Mouse (Mus musculus): ENCODE data around the gene A130010J15Rik. TPM values are rescaled to one million over a fixed set of nuclear protein-coding genes. Genes with fewer than 3 reads are reported as not detected.

Gene A130010J15Rik
- 11.9 and 14.2 TPM in 2 replicates for polyA plus RNA-seq (2014; fragmentation: Nextera tagmentation; extraction: Ambion mirVana)

DNA sequence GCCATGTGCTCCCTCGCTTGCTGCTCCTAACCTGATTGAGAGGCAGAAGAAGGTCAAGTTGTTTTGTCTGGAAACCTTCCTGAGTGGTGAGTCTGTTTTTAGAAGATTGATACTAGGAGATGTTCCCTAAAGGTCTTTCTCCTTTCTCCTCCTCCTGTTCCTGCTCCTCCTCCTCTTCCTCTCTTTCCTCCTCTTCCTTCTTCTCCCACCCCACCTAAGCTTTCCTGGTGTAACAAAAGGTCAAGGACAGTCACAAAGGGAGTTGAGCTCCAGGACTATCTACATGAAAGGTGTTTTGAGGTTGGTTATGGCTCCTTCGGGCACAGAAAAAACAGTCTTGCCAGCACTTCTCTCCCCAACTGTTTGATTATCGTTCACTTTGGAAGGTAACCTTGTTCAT lies at the start of gene A130010J15Rik:
Gene A130010J15Rik, plus strand, starts transcription at position 301 of the 400 bp plus-strand sequence.
- Histone ChIP-seq H3K9me3 (replicated peaks; ENCODE audit: control insufficient read depth, low read length) (no peaks in the 10 kb centered on the region), H3K36me3 (ENCODE audit: control insufficient read depth, insufficient read depth, low read length) (no peaks in the 10 kb centered on the region), H3K4me3 (ENCODE audit: low read depth, low read length) (no peak within 1 kb of the TSS), H3K4me1 (ENCODE audit: control insufficient read depth, insufficient read depth, low read length) (peaks cover 5% of the 10 kb centered on the region; the same call in 1 of the 2 replicates), H3K9ac (ENCODE audit: low read depth, low read length) (no peak within 1 kb of the TSS), H3K27ac (ENCODE audit: low read depth, low read length) (no peak within 1 kb of the TSS), H3K4me2 (no peak within 1 kb of the TSS), H3K27me3 (ENCODE audit: control insufficient read depth, insufficient read depth, low read length) (no peaks in the 10 kb centered on the region)
- no peak for ATAC-seq (replicated peaks; ENCODE audit: insufficient number of reproducible peaks, low FRiP score, low TSS enrichment)
- 83% methylated on average over 3 of the region's 3 CpGs for WGBS (ENCODE audit: insufficient replicate concordance)

DNA sequence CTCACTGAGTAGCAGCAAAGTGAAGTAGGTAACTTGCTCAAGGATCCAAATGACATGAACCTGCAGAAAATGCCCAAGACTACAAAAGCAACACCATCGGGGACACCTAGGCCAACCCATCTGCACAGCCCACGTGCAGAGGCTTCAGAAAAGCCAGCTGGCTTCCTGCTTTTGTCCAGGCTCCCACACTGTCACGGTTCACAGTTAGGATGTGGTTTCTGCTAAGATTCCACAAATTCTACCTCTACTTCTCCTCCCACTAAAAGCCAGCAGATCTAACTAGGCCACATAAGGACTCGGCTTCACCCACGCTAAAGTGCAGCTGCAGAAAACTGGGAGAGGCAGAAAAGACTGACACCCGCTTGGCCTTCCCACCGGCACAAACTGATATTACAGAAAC lies 45.1 kb upstream of the A130010J15Rik start:
- Histone ChIP-seq H3K4me2 (no peak overlapping the region), H3K27me3 (ENCODE audit: control insufficient read depth, insufficient read depth, low read length) (no peaks in the 10 kb centered on the region), H3K9ac (ENCODE audit: low read depth, low read length) (no peak overlapping the region), H3K27ac (ENCODE audit: low read depth, low read length) (no peak overlapping the region), H3K9me3 (replicated peaks; ENCODE audit: control insufficient read depth, low read length) (no peaks in the 10 kb centered on the region), H3K4me3 (ENCODE audit: low read depth, low read length) (no peak overlapping the region), H3K36me3 (ENCODE audit: control insufficient read depth, insufficient read depth, low read length) (peaks cover 33% of the 10 kb centered on the region), H3K4me1 (ENCODE audit: control insufficient read depth, insufficient read depth, low read length) (no peaks in the 10 kb centered on the region)
- 91% methylated on average over 7 of the region's 7 CpGs for WGBS (ENCODE audit: insufficient replicate concordance)
- ATAC-seq (replicated peaks; ENCODE audit: insufficient number of reproducible peaks, low FRiP score, low TSS enrichment), result no peak

DNA sequence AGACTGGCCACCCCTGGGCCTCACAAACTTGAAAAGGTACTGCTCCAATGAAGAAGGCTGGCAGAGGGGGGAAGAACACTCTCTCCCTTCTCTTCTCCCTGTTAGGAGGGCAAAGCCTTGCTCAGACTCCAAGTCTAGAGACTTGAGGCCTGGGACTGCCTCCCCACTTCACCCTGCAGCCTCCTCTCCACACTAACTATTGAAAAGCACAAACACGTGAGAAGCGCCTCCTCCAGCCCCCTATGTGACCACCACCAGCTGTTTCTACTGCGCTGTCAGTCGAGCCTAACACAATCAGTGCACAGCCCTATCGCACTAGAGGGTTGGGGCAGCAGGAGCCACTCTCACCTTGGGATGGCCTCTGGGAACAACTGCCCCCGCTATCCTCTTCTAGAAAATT lies 44.6 kb upstream of the A130010J15Rik start:
- Histone ChIP-seq H3K9me3 (replicated peaks; ENCODE audit: control insufficient read depth, low read length) (no peaks in the 10 kb centered on the region), H3K36me3 (ENCODE audit: control insufficient read depth, insufficient read depth, low read length) (peaks cover 31% of the 10 kb centered on the region), H3K4me3 (ENCODE audit: low read depth, low read length) (no peak overlapping the region), H3K9ac (ENCODE audit: low read depth, low read length) (no peak overlapping the region), H3K27me3 (ENCODE audit: control insufficient read depth, insufficient read depth, low read length) (no peaks in the 10 kb centered on the region), H3K4me1 (ENCODE audit: control insufficient read depth, insufficient read depth, low read length) (no peaks in the 10 kb centered on the region), H3K4me2 (no peak overlapping the region), H3K27ac (ENCODE audit: low read depth, low read length) (no peak overlapping the region)
- whole genome bisulfite sequencing (ENCODE audit: insufficient replicate concordance), result 92% methylated on average over 6 of the region's 6 CpGs
- ATAC-seq (replicated peaks; ENCODE audit: insufficient number of reproducible peaks, low FRiP score, low TSS enrichment), result no peak

DNA sequence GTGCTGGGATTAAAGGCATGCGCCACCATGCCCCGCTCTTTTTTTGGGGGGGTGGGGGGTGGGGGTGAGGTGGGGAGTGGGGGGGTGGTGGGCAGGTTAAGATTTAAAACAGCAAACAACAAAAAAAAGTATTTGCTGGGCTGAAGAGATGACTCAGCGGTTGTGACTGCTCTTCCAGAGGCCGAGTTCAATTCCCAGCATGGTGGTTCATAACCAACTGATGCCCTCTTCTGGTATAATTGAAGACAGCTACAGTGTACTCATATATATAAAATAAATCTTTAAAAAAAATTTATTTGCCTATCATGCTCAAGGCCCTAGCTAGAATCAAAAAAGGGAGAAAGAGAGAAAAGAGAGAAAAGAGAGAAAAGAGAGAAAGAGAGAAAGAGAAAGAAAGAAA lies 42.0 kb upstream of the A130010J15Rik start:
- H3K36me3 ChIP-seq (ENCODE audit: control insufficient read depth, insufficient read depth, low read length), result peaks cover 23% of the 10 kb centered on the region
- no peak for ATAC-seq (replicated peaks; ENCODE audit: insufficient number of reproducible peaks, low FRiP score, low TSS enrichment)
- no peaks in the 10 kb centered on the region for H3K9me3 ChIP-seq (replicated peaks; ENCODE audit: control insufficient read depth, low read length)
- no peak overlapping the region for H3K27ac ChIP-seq (ENCODE audit: low read depth, low read length)
- no peak overlapping the region for H3K4me3 ChIP-seq (ENCODE audit: low read depth, low read length)
- no peak overlapping the region for H3K4me2 ChIP-seq
- peaks cover 4% of the 10 kb centered on the region; the same call in 1 of the 2 replicates for H3K4me1 ChIP-seq (ENCODE audit: control insufficient read depth, insufficient read depth, low read length)
- 84% methylated on average over 4 of the region's 4 CpGs for WGBS (ENCODE audit: insufficient replicate concordance)
- H3K27me3 ChIP-seq (ENCODE audit: control insufficient read depth, insufficient read depth, low read length), result no peaks in the 10 kb centered on the region
- H3K9ac ChIP-seq (ENCODE audit: low read depth, low read length), result no peak overlapping the region

DNA sequence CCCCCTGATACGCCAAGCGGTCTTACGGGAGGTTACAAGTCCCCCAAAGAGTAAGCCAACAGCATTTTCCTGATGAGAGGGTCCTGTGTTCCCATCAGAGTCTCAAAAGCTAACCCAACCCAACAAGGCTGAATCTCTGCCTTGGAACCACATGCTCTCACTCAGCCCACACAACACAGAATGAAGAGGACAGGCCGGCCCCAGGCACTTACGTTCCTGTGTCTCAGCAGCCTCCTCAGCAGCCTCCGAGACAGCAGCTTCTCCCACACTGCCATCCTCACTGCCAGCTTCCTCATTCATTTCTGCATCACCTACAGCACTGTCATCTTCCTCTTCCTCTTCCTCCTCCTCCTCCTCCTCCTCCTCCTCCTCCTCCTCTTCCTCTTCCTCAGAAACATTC lies 39.8 kb upstream of the A130010J15Rik start:
- no peak for ATAC-seq (replicated peaks; ENCODE audit: insufficient number of reproducible peaks, low FRiP score, low TSS enrichment)
- Histone ChIP-seq H3K9me3 (replicated peaks; ENCODE audit: control insufficient read depth, low read length) (no peaks in the 10 kb centered on the region), H3K4me3 (ENCODE audit: low read depth, low read length) (no peak overlapping the region), H3K36me3 (ENCODE audit: control insufficient read depth, insufficient read depth, low read length) (peaks cover 4% of the 10 kb centered on the region), H3K27me3 (ENCODE audit: control insufficient read depth, insufficient read depth, low read length) (no peaks in the 10 kb centered on the region), H3K27ac (ENCODE audit: low read depth, low read length) (no peak overlapping the region), H3K9ac (ENCODE audit: low read depth, low read length) (no peak overlapping the region), H3K4me2 (no peak overlapping the region), H3K4me1 (ENCODE audit: control insufficient read depth, insufficient read depth, low read length) (peaks cover 4% of the 10 kb centered on the region; the same call in 1 of the 2 replicates)
- WGBS (ENCODE audit: insufficient replicate concordance), result 95% methylated on average over 6 of the region's 6 CpGs

DNA sequence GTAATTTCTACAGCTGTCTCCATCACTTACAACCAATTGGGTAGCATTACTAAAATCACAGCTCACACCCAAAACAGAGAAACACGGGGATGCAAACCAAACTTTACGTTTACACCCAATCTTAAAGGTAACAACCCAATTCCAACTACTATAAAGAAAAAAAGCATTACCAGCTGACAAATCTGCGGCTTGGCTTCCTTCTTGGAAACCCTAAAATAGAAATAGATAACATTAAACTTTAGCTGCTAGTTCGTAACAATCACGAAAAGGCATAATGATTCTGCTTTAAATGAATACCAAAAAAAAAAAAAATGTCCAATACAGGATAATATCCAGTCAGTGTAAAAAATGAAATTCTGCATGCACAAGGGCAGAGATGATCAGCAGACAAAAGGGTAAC lies 38.5 kb upstream of the A130010J15Rik start:
- no peaks in the 10 kb centered on the region for H3K27me3 ChIP-seq (ENCODE audit: control insufficient read depth, insufficient read depth, low read length)
- H3K9ac ChIP-seq (ENCODE audit: low read depth, low read length), result peak overlapping the region; percentile 74
- peak overlapping the region; percentile 63 for H3K4me2 ChIP-seq
- no peak overlapping the region for H3K27ac ChIP-seq (ENCODE audit: low read depth, low read length)
- peak overlapping the region; percentile 90 for H3K4me3 ChIP-seq (ENCODE audit: low read depth, low read length)
- H3K9me3 ChIP-seq (replicated peaks; ENCODE audit: control insufficient read depth, low read length), result no peaks in the 10 kb centered on the region
- peaks cover 4% of the 10 kb centered on the region; the same call in 1 of the 2 replicates for H3K4me1 ChIP-seq (ENCODE audit: control insufficient read depth, insufficient read depth, low read length)
- no peak for ATAC-seq (replicated peaks; ENCODE audit: insufficient number of reproducible peaks, low FRiP score, low TSS enrichment)
- WGBS (ENCODE audit: insufficient replicate concordance), result 18% methylated on average over 5 of the region's 5 CpGs
- H3K36me3 ChIP-seq (ENCODE audit: control insufficient read depth, insufficient read depth, low read length), result peaks cover 4% of the 10 kb centered on the region

DNA sequence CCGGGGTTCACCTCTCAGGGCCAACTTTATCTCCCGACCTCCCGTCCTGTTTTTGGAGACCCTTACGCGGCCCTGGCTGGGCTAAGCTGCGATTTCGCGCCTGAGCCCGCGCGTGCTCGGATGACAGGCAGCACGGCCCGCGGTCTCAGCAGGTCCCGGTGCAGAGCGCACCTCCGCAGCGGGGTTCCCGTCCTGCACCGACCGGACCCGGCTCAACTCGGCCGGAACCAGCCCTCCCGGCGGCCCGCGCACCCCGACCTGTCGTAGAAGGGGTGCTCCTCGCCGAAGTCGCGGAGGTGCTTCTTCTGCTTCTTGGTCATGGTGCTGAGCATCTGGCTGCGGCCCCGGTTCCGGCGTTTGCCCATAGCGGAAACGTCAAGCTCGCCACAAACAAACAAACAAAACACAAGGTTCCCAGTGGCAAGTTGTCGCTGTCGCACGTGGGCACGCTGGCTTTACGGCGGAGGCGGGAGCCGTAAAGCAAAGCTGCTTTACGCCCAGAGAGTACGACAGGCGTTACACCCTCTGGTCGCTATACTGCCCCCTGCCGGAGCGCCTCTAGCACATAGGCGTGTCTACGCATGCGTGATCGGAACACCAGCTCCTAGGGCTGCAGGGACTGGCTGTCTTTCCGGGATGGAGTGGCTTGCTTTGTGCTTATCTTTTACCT lies 37.9 kb upstream of the A130010J15Rik start, which contains the start of gene Diexf:
Gene Diexf, minus strand, starts transcription at position 487 of the 670 bp plus-strand sequence.
- WGBS (ENCODE audit: insufficient replicate concordance), result under 1% methylated on average over 61 of the region's 61 CpGs
- Histone ChIP-seq H3K4me1 (ENCODE audit: control insufficient read depth, insufficient read depth, low read length) (peaks cover 4% of the 10 kb centered on the region; the same call in 1 of the 2 replicates), H3K9me3 (replicated peaks; ENCODE audit: control insufficient read depth, low read length) (no peaks in the 10 kb centered on the region), H3K9ac (ENCODE audit: low read depth, low read length) (peak within 1 kb of the TSS; percentile 74), H3K36me3 (ENCODE audit: control insufficient read depth, insufficient read depth, low read length) (peaks cover 4% of the 10 kb centered on the region; the same call in 1 of the 2 replicates), H3K27me3 (ENCODE audit: control insufficient read depth, insufficient read depth, low read length) (no peaks in the 10 kb centered on the region), H3K4me3 (ENCODE audit: low read depth, low read length) (peak within 1 kb of the TSS; percentile 90), H3K4me2 (peak within 1 kb of the TSS; percentile 66), H3K27ac (ENCODE audit: low read depth, low read length) (0 out of 2 replicates have a peak within 1 kb of the TSS, but pooled peaks have one; percentile 6)
- ATAC-seq (replicated peaks; ENCODE audit: insufficient number of reproducible peaks, low FRiP score, low TSS enrichment), result peak; percentile 91

DNA sequence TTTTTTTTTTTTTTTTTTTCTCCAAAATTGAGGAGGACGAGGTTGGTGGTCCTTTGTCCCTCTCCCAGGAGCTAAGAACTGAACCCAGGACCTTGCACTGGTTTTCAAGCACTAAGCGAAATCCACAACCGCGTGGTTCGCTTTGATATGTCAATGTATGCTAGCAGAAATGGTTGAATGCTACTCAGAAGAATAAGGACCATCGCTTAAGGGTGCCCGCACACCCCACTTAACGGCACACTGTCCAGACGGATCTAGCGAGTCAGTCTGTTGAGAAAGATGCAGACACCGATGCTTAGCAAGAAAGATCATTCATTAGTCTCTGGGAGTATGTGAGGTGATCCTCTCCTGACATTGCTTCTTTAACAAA lies 37.4 kb upstream of the A130010J15Rik start:
- Histone ChIP-seq H3K9me3 (replicated peaks; ENCODE audit: control insufficient read depth, low read length) (no peaks in the 10 kb centered on the region), H3K36me3 (ENCODE audit: control insufficient read depth, insufficient read depth, low read length) (peaks cover 4% of the 10 kb centered on the region; the same call in 1 of the 2 replicates), H3K4me3 (ENCODE audit: low read depth, low read length) (peak overlapping the region; percentile 90), H3K27ac (ENCODE audit: low read depth, low read length) (0 out of 2 replicates have a peak overlapping the region, but pooled peaks have one; percentile 6), H3K4me2 (peak overlapping the region; percentile 66), H3K4me1 (ENCODE audit: control insufficient read depth, insufficient read depth, low read length) (peaks cover 4% of the 10 kb centered on the region; the same call in 1 of the 2 replicates), H3K9ac (ENCODE audit: low read depth, low read length) (peak overlapping the region; percentile 66; the same call in 1 of the 2 replicates), H3K27me3 (ENCODE audit: control insufficient read depth, insufficient read depth, low read length) (no peaks in the 10 kb centered on the region)
- 28% methylated on average over 11 of the region's 11 CpGs for WGBS (ENCODE audit: insufficient replicate concordance)
- ATAC-seq (replicated peaks; ENCODE audit: insufficient number of reproducible peaks, low FRiP score, low TSS enrichment), result no peak
